Mouse (Mus musculus) v-Abl transformed pro-B cells (cell line): ENCODE results near the gene Tmem117.

Experiments used
- in situ Hi-C, 2 experiments: fragments of 400-800 bp; cut with MboI; formaldehyde crosslinking; loops; one replicate each; pipeline ENCODE4 v1.15.1; 2025; ENCODE audit not compliant: unreplicated experiment in 2 of 2

The Tmem117 gene

GRCm38 (mm10) chr15:95131401-95131800 lies 502.4 kb downstream of the Tmem117 start:
- in situ Hi-C loops, result no loop called here

- in situ Hi-C loops, result no loop called here
These were observed 507.0 kb downstream of the Tmem117 start for GRCm38 (mm10) chr15:95135926-95136609.

DNA sequence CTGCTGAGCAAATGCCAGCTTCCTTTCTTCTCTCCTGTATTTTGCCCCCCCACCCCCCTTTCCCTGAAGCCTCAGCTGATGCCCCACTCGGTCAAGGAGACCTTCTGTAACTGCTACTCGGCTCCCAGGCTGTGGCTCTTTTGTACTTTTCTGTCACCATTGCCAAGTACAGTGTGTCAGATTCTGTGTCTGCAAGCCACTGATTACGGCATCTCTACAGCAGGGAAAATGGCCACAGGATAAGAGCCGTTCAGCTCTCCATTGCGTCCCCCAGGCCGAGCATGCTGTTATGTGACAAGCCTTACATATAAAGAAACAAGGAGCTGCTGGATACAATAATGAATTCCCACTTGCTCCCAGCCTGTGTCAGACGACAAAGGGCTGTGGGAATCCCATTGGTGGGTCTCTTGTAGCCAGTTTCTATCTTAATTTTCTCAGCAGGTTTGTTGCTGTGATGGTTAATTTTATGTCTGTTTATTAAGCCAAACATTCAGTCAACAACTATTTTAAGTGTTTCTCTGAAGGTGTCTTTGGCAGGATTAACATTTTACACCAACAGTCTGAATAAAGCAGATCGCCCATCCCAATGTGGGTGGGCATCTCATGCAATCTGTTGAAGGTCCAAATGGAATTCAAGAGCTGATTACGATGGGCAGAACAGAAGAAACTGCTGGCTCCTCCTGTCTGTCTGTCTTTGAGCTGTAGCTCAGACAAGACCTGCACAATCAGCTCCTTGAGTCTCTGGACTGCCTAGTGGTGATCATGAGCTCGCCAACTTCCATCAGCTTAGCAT lies 508.2 kb downstream of the Tmem117 start:
- in situ Hi-C loops, result no loop called here

- in situ Hi-C loops, result no loop called here
These were observed 509.8 kb downstream of the Tmem117 start for GRCm38 (mm10) chr15:95138709-95139409.

DNA sequence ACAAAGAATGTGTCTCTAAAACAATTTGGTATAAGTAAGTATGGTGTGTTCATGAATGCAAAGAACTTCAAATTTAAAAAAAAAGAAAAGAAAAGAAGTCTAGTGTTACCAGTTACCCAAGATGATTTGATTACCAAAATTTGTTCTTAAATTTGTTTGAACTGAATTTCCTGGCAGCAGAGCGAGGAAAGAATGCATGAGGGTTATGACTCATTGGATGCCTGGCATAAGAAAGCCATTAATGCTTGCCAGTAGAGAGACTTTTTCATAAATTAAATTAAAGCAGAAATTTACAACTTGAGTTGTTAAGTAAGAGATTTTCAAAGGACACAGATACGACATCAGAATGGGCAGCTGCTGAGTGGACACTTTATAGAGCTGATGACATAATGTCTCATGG lies 515.1 kb downstream of the Tmem117 start:
- in situ Hi-C loops, result no loop called here

GRCm38 (mm10) chr15:95145118-95145517 lies 516.1 kb downstream of the Tmem117 start:
- in situ Hi-C loops, result no loop called here
